ENCODE assay signal across 15 mouse cellular contexts in genomic region chr9:114907509-114907908, GRCm38 (mm10). TPM values are rescaled to one million over a fixed set of nuclear protein-coding genes. Genes with fewer than 3 reads are reported as not detected.
DNase-seq lines count a peak whose midpoint lies in the region; ATAC-seq lines count a peak whose summit lies in the region.
"Had no signal": no experiment of that assay in that cellular context is flagged by ENCODE, and none has a peak within 500 bp of the region (broad histone marks: within the 10 kb centered on the region; RNA-seq: fewer than 3 reads in every experiment).

No protein-coding gene starts in this region.

- H3K4me2 ChIP-seq in liver, embryonic 16.5 days (ENCODE audit: low read depth, low read length) = no peak overlapping the region
- H3K4me2 ChIP-seq: embryonic facial prominence, embryonic 13.5 days; limb, embryonic 15.5 days; midbrain, embryonic 12.5 days had no signal

- no peak overlapping the region for H3K4me3 ChIP-seq in liver, embryonic 16.5 days (ENCODE audit: low read depth, low read length)
- H3K4me3 ChIP-seq: embryonic facial prominence, embryonic 13.5 days; limb, embryonic 15.5 days; midbrain, embryonic 12.5 days had no signal

- peak; percentile 35 for ATAC-seq in liver, embryonic 16.5 days (ENCODE audit: low read depth)
- ATAC-seq: forebrain, embryonic 14.5 days; intestine, embryonic 16.5 days had no signal

- no peaks in the 10 kb centered on the region for H3K36me3 ChIP-seq in liver, embryonic 16.5 days (ENCODE audit: control insufficient read depth, insufficient read depth)

- H3K27me3 ChIP-seq in liver, embryonic 16.5 days (ENCODE audit: control insufficient read depth, insufficient read depth, low read depth, low read length) = no peaks in the 10 kb centered on the region
- H3K27me3 ChIP-seq: embryonic facial prominence, embryonic 13.5 days; limb, embryonic 15.5 days; midbrain, embryonic 12.5 days had no signal

- DNase-seq in adrenal gland, postnatal 14 days = peak; percentile 19
- DNase-seq in adrenal gland, adult 8-10 months = no peak
- DNase-seq in liver = no peak
- DNase-seq in kidney, adult 8-10 months = peak; percentile 17 to 30
- DNase-seq in lung, postnatal 36 days = peak; percentile 15
- DNase-seq in frontal cortex, postnatal 25 days (ENCODE audit: low spot score in 2 of 2) = no peak
- DNase-seq in layer of hippocampus, postnatal 25 days (ENCODE audit: extremely low spot score in 1 of 2, low spot score in 1 of 2) = no peak
- DNase-seq: adrenal gland, postnatal 25 days; cerebellum, postnatal 36 days had no signal

- 56% methylated on average over 7 of the region's 7 CpGs for WGBS in liver, embryonic 16.5 days (ENCODE audit: insufficient replicate concordance)

- H3K9ac ChIP-seq in liver, embryonic 16.5 days (ENCODE audit: low read depth, low read length) = no peak overlapping the region
- H3K9ac ChIP-seq: embryonic facial prominence, embryonic 13.5 days; limb, embryonic 15.5 days; midbrain, embryonic 12.5 days had no signal

- H3K9me3 ChIP-seq in liver, embryonic 16.5 days (replicated peaks; ENCODE audit: control insufficient read depth, low read length) = no peaks in the 10 kb centered on the region
- H3K9me3 ChIP-seq: embryonic facial prominence, embryonic 13.5 days; limb, embryonic 15.5 days; midbrain, embryonic 12.5 days had no signal

- no peak overlapping the region for H3K27ac ChIP-seq in liver, embryonic 16.5 days (ENCODE audit: low read length)
- H3K27ac ChIP-seq: embryonic facial prominence, embryonic 13.5 days; limb, embryonic 15.5 days; midbrain, embryonic 12.5 days had no signal

- H3K4me1 ChIP-seq in liver, embryonic 16.5 days (ENCODE audit: control insufficient read depth, low read depth, low read length) = no peaks in the 10 kb centered on the region
- H3K4me1 ChIP-seq: embryonic facial prominence, embryonic 13.5 days; midbrain, embryonic 12.5 days had no signal

RNA-seq across cellular contexts. Expression of gene Gpd1l, which starts 26.3 kb away (rescaled TPM):
- 27.2 and 28.3 TPM in 2 replicates for total RNA-seq in adrenal gland, postnatal 14 days (2021)
- total RNA-seq in adrenal gland, adult 8-10 months (2022) = 10 to 100 TPM; 30.8 to 40.4 (median 33.2) TPM
- 6.0 and 6.4 TPM in 2 replicates for polyA plus RNA-seq in liver, embryonic 16.5 days (2015; fragmentation: Nextera tagmentation; extraction: Ambion mirVana)
- total RNA-seq in layer of hippocampus, postnatal 25 days (2021) = 10 to 100 TPM; 78.2 to 84.7 TPM

Comparison
In these comparisons a context has a peak if more than half of its experiments do, and no peak if none do; other contexts are left out.
1. DNase-seq: peak in adrenal gland, postnatal 14 days (single experiment), kidney, adult 8-10 months (2 of 2) and lung, postnatal 36 days (single experiment); none in adrenal gland, adult 8-10 months (single experiment), liver (single experiment), frontal cortex, postnatal 25 days (0 of 2) and layer of hippocampus, postnatal 25 days (0 of 2).